Mouse (Mus musculus) activated CD4-positive, CD25-positive, alpha-beta regulatory T cell, adult 4 months (primary cell): ENCODE data around the gene Fam160b1. TPM values are rescaled to one million over a fixed set of nuclear protein-coding genes. Genes with fewer than 3 reads are reported as not detected.

Experiments
- ATAC-seq: one replicate; pipeline ENCODE4 v1.8.0; 2017
- polyA plus RNA-seq, 2 experiments: library from polyadenylated mRNA; unstranded; fragments of 100-300 nt; shearing (Covaris generic); gene quantifications; one replicate each; pipeline ENCODE4 v1.2.1; 2017

Gene Fam160b1
- polyA plus RNA-seq, 2 experiments from 2014 or later: 8.3 to 9.0 TPM

- ATAC-seq: no peak
Measured at GRCm38 (mm10) chr19:57367849-57368387, 7.4 kb downstream of the Fam160b1 start.

DNA sequence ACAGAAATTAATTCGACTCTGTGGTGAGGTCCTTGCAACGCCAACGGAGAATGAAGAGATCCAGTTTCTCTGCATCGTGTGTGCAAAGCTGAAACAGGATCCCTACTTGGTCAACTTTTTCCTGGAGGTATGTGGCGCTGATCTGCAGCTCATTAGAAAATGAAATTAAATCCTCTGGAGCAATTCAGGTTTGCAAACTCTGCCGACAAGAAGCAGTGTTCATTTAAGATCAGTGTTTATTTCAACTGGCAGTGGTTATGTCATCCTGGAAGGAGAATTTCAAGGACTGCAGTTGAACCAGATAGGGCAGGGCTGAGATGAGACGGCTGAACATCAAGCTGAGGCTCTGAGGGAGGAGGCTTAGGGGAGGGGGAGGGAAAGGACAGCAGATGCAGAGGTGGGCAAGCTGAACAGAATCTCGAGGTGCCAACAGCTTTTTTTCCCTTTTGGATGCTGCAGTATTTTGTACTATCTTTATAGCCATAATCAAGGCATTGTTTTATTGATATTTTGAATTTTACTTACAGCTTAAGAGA lies 12.9 kb downstream of the Fam160b1 start:
- ATAC-seq: no peak

DNA sequence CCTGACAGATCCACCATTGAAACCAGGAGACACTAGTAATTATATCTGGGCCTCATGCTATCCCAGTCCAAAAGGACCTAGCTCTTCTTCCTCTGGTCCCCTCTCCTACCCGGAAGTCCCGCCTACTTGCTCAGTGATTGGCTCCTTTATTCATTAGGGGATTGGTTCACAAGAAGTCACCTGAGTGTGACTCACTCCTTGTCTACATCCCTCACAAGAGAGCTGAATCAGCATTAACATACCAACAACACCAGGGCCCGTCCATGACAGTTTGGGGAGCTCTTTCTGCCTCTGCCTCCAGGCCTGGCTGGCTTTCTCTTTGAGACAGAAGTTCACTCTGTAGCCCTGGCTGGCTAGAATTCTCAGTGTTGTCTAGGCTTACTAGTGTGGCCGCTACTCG lies 14.7 kb downstream of the Fam160b1 start:
- ATAC-seq: no peak

- ATAC-seq: no peak
Measured at GRCm38 (mm10) chr19:57375746-57376145, 15.3 kb downstream of the Fam160b1 start.

DNA sequence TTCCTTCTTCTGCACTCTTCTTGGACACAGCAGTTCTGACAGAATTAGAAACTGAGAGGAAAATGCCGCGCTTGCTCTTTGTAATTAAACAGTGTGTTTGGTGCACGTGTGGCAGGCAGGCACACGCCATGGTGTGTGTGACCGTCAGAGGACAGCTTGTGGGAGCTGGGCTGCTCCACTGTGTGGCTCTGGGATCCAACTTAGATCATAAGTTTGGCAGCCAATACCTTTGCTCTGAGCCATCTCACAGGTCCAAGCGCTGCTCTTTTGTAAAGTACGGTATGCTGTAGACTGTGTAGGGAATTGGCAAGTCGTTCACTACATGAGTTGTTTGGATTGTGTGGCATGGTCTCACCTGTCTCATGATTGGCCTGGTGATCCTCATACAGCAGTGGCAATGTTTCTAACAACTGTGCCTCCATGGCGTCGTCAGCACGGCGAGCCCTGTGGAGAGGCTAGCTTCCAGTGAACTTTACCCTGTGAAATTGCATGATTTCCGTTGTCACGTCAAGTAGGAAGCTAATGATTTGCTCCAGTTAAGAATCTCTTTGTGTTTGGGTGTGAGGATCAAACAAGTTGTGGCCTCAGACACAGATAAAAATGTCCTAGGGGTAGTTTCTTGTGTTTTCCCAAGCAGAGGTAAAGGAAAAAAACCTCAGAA lies 16.7 kb downstream of the Fam160b1 start:
- ATAC-seq: no peak

GRCm38 (mm10) chr19:57386176-57386693 lies 25.8 kb downstream of the Fam160b1 start:
- no peak for ATAC-seq

DNA sequence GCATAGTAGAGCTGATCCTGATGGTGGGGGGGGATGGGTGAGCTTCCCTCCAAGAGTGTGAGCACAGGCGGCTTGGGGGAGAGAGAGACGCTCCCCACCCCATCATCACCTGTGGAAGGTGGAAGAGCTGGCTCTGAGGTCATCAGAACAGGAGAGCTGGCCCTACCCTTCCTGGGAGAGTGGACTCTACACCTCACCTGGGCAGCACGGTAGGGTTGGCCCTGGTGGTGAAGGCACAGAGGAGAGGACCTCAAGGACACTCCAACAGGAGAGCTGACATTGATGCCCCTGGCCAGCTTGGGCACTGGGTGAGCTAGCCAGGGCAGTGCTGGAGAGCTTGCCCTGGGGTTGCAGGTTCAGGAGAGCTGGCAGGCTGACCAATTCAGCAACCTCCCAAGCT lies 31.1 kb downstream of the Fam160b1 start:
- ATAC-seq: no peak

- no peak for ATAC-seq
Measured at GRCm38 (mm10) chr19:57393357-57393957, 33.0 kb downstream of the Fam160b1 start.

GRCm38 (mm10) chr19:57396609-57397008 lies 36.1 kb downstream of the Fam160b1 start:
- ATAC-seq: no peak

DNA sequence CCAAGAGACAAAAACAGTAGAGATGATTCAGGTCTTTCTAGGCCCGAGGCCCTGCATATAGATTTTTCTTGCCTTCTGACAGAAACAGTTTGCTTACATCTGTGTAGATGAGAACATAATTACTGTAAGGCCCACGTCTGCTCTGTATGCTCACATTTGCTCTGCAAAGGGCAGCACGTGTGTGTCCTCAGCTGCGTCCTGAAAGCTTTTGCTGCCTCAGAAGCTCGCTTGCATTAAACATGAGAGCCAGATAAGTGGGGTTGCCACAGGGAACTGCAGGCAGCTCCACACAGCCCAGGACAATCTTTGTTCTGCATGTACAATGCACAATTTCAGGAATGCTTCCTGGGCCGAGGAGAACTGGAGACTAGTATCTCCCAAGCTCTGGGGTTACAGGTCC lies 41.9 kb downstream of the Fam160b1 start:
- ATAC-seq: no peak

DNA sequence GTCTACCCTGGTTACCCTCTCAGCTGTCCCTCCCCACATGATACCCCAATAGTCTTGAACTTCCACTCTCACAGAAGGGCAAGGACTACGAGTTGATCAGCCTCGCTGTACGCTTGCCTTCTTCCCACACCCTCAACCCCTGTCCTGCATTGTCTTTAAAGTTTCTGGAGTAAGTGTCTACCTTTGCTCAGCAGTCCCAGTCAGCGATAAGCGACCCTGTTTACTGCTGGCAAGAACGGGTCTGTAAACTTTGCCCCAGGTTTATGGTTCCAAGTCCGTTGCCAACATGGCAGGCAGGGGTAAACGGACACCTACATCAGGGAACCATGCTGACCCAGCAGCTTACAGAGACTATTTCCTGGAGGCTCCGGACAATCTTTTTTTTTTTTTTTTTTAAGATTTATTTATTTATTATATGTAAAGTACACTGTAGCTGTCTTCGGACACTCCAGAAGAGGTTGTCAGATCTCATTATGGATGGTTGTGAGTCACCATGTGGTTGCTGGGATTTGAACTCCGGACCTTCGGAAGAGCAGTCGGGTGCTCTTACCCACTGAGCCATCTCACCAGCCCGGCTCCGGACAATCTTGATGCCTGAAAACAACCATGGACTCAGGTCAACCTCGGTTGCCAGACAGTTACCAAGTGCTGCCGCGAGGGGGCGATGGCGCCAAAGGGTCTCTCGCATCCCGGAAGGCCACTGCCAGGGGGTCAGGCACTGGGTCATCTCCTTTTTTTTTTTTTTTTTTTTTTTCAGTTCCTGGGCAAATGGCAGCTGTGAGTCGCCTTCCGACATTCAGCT lies 43.4 kb downstream of the Fam160b1 start:
- no peak for ATAC-seq

DNA sequence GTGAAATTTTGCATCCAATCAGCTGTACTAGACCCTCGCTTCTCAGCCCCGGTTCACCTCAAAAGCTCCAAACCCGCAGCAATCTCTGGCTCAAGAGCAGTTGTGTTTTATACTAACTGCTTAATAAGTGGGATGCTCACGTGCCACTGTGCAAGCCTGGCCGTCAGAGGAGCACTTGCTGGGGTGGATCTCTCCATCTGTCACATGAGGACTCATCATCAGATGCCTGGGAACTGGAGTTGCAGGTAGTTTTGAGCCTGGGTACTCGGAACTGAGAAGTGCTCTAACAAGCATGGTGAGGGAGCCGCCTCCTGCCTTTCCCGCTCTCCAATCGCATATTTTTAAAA lies 44.0 kb downstream of the Fam160b1 start:
- ATAC-seq: no peak

DNA sequence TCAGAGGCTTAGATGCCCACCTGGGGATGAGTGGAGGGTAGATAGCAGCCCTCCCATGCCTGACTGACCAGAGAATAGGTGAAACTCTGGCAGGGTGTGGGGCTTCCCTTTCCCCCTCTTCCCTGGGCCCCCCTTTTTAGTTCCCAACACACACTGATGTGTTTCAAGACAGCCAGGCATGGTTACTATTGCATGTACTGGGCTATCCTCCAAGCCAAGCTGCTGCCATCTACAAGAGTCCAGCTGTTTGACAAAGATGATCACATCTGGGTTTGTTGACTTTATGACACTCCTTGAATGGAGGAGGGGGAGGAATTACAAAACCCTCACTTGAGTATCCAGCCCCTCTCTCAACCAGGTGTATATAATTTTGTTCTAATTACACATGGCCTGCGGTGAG lies 47.5 kb downstream of the Fam160b1 start:
- no peak for ATAC-seq

DNA sequence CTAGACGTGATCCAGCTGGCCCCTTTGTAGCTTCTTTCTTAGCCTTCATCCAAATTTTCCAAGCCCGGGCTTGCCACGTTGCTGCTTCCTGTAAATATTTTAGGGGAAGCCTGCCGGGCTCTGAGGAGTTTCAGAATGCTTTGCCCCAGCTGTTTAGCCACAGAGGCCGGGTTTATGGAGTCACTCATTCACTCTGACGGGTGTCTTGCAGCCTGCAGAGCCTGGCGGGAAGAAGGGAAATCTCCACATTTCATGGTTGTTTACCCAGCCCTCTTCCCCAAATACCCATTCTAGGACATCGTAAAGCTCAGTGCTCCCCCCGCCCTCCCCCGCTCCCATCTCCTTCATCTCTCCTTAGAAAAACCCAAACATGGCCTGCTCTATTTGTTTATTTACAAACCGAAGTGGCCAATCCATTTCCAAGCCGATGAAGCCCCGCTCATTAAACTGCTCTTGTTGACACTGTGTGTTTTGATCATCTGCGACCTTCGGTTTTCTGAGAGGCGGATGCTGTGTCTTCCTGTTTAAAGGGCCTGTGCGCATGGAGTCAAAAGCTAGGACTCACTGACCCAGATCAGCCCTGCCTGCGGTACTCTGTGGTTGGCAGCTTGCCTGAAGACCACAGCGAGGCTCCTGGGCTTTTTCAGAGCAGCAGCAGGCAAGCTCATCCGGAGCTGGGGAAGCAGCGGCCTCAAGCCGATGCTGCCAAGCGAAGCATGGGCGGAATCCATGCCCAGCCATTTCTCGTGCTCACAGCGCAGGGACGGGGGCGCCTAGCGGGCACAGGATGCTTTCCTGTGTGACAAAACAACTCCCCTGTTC lies 51.1 kb downstream of the Fam160b1 start:
- peak; percentile 75 for ATAC-seq

DNA sequence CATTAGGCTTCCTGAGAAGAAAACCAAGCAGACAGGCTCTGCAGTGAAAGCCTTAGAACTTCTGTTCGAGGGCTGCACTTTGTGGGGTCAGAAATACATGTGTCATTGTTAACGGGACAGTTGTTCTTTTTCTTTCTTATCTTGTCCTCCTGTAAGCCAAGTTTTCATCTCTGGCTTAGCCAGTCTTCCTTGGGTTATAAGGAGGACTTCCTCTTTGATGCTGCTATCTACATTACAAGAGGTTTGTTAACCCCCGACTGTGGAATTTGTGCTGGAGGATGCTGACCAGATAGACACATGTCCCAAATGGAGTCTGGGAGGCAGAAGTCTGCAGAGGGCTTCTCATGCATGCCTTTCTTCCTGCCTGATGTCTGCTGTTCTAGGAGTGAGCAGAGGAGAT lies 52.7 kb downstream of the Fam160b1 start:
- ATAC-seq: no peak

GRCm38 (mm10) chr19:57413918-57414317 lies 53.4 kb downstream of the Fam160b1 start:
- no peak for ATAC-seq

DNA sequence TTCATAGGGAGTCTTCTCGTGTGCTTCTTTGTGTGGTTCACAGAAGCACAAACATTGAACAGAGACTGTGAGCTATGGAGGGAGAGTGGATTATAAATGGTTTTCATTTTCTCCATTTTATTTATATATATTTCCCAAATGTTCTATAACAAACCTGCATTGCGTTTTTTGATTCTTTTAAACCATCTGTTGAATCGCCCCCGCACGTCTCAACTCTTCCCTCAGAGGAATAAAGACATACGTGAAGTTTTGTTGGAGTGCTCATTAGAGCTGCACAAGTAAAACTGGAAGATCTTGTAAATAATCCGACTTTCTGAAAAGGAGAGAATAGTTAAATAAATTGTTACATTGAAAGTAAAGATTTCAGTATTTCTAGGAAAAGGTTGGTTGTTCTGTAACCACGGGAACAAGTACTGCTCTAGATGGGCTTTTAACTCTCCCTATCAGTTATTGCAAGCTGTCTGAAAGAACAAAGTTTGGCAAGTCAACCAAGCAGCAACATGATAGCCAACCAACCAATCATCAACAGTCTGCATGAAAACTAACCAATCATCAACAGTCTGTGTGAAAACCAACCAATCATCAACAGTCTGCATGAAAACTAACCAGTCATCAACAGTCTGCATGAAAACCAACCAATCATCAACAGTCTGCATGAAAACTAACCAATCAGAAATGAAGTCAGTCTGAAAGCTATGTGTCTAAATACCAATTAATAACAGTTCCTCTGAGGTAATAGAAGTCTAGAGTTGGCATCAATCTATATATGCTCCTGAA lies 54.7 kb downstream of the Fam160b1 start:
- ATAC-seq: no peak

- no peak for ATAC-seq
Measured at GRCm38 (mm10) chr19:57417800-57418580, 57.5 kb downstream of the Fam160b1 start.

DNA sequence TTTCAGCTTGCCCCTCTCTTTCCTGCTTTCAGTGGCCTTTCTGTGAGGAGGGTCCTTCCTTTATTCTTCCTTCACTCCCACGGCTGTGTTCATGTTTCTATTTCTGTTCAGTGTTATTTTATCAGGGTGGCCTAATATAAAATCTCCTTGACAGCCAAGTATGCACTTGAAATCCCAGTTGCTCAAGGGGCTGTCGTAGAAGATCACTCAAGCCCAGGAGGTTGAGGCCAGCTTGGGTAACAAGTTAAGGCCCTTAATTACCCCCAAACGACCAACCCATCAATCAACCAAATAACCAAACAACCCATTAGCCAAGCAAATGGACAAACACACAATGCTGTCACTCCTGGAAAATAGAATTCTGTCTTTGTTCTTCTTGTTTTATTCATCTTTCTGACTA lies 62.9 kb downstream of the Fam160b1 start:
- no peak for ATAC-seq

DNA sequence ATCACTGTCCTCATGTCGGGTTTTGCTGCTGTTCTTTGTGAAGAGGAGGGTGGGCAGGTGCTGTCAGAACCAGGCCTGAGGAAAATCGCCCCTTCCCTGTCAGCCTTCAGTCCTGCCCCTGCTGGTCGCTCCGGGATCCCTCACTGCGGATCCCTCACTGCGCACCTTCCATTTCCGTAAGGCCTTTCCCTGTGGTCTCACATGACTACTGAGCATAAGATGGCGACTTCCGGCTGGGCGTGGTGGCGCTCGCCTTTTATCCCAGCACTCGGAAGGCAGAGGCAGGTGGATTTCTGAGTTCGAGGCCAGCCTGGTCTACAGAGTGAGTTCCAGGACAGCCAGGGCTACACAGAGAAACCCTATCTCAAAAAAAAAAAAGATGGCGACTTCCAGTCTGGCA lies 64.8 kb downstream of the Fam160b1 start:
- ATAC-seq: no peak

GRCm38 (mm10) chr19:57426841-57427240 lies 66.4 kb downstream of the Fam160b1 start:
- ATAC-seq: no peak
